Mouse (Mus musculus) lung, postnatal 14 days (tissue): ENCODE data around the gene Vmn1r114.
"Not testable (repeated sequence)": the region's sequence is repeated elsewhere in the genome, so short reads cannot be mapped to it uniquely, and the experiment has no call there.

ENCODE experiments used
- DNase-seq: peaks from one replicate; pipeline ENCODE4 v3.0.0; 2021

The Vmn1r114 gene

GRCm38 (mm10) chr7:20812086-20812485 is at the start of gene Vmn1r114:
Gene Vmn1r114 (minus strand): TSS chr7:20812186.
- DNase-seq = not testable (repeated sequence)

GRCm38 (mm10) chr7:20844885-20845284 is 32.9 kb upstream of the Vmn1r114 start, which contains the start of gene Vmn1r115:
Gene Vmn1r115 (minus strand): TSS chr7:20844985.
- DNase-seq = not testable (repeated sequence)

GRCm38 (mm10) chr7:20786985-20787384 is 25.0 kb downstream of the Vmn1r114 start, which contains the start of gene Vmn1r113:
Gene Vmn1r113 (plus strand): TSS chr7:20787285.
- not testable (repeated sequence) for DNase-seq

GRCm38 (mm10) chr7:20770885-20771284 is 41.1 kb downstream of the Vmn1r114 start, which contains the start of gene Vmn1r112:
Gene Vmn1r112 (plus strand): TSS chr7:20771185.
- not testable (repeated sequence) for DNase-seq
